Mouse (Mus musculus): Measurements from ENCODE around the gene Noct.
A peak's percentile ranks its signal among the peaks of the same experiment; 100 is the strongest.
"Not testable (repeated sequence)": the region's sequence is repeated elsewhere in the genome, so short reads cannot be mapped to it uniquely, and the experiment has no call there.

Gene Noct

GRCm38 (mm10) chr3:51206521-51206920, 17.7 kb upstream of the Noct start:
- no peak for DNase-seq

- no peak for DNase-seq
These were observed 15.6 kb upstream of the Noct start for GRCm38 (mm10) chr3:51208633-51209032.

DNA sequence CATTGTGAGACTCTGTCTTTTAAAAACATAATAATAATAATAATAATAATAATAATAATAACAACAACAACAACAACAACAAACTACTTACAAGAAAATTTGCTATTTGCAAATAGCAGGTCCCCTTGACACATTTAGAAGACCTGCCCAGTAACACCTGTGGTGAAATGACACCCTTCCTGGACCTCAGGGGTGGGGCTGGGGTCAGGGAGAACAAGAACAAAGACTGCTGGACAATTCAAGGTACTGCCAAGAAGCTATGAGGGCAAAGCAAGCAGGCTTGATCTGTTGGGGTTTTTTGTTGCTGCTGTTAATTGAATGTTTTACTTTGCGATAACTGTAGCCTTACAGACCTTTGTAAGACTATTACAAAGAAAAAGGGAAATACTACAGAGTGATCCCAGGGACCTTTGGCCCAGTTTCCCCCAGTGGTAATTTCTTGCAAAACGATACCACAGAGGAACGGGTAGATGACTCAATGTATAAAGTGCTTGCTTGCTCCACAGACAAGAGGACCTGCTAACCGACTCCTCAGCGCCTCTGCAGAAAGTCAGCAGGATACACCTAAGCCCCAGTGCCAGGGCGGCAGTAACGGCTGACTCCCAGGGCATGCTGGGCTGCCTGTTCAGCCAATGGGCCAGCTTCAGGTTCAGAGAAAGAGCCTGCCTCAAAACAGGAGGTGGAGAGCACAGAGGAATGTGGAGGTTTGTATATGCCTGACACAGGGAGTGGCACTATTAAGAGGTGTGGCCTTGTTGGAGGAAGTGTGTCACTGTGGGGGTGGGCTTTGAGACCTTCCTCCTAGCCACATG, 14.5 kb upstream of the Noct start:
- no peak for DNase-seq

DNA sequence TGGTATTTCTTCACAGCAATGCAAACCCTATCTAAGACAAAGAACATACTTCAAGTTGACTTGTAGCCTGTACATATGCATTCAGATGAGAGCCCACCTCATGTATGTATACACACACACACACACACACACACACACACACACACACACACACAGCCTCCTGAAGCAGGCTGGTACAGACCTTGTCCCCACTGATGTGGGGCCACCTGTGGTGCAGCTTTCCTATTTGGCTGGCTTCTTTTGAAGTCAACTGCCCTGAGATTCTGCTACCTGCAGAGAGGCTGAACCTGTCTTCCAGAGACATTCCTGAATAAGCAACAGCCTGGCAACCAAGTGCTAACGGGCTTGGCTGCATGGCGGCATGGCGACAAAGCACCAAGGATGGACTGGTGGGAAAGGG, 13.8 kb upstream of the Noct start:
- no peak for DNase-seq

DNA sequence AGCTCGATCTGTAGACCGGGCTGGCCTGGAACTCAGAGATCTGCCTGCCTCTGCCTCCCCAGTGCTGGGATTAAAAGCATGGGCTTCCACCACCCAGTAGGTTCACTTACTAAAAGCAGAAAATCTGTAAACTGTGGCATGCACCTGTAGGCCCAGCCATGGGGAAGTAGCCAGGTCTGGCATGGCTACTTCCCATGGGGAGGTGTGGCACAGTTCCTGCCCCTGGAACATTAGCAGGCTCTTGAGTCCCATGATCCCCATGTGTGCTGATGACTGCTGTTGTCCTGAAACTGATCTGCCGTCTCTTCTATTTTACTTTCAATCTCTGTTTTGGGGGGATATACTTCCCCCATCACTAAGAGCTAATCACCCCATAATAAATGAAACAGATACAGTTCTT, 11.1 kb upstream of the Noct start:
- DNase-seq = no peak

GRCm38 (mm10) chr3:51215681-51216080, 8.6 kb upstream of the Noct start:
- DNase-seq = no peak

DNA sequence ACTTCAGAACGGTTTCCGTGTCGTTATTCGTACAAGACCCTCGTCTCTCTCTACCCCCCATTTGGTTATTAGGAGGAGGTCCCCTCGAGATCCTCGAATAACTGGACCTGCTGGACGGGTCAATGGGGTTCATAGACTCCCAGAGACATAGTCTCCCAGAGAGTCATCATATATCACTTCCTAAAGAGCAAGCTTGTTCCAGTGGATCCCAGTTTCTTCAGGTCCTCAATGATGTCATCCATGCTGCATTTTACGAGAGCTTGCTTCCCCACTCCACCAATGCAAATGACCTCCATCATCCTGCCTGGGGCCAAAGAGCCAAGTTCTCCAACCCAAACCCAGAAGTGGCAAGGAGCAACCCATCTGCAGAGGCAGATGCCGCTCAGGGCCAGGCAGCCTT, 7.9 kb upstream of the Noct start:
- DNase-seq = not testable (repeated sequence)

DNA sequence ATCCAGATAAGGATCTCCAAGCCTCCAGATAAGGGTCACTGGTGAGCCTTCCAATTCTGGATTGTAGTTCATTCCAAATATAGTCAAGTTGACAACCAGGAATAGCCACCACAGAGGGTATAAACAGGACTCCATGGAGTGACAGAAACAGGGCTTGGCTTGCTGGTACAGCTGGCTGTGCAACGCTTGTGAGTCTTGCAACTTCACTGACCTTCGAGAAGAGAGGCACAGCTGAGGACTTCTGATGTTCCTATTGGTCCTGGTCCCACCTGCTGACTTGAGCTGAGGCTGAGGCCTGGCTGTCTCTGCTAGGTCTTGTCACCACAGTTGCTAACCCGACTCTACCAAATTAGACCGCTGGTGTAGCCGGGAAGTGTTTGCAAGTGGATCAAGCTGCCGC, 5.9 kb upstream of the Noct start:
- not testable (repeated sequence) for DNase-seq

- no peak for DNase-seq
These were observed 5.0 kb upstream of the Noct start for GRCm38 (mm10) chr3:51219213-51219612.

- DNase-seq = no peak
These were observed 3.4 kb upstream of the Noct start for GRCm38 (mm10) chr3:51220846-51221245.

DNA sequence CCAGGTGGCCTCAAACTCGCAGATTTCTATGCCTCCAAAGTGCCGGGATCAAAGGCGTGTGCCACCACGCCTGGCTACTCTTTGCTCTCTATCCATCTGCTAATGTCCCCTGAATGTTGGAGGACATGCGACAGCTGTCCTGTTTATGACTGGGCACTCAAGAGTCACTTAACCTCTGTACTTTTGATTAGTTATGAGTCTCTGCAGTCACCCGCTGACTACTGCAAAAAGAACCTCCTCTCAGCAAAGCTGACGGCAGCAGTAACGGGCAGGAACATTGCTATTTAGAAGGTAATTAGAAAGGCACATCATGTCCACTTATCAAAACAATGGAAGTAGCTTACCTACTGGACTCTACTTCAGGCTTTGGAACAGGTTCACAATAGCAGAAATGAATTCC, 2.4 kb upstream of the Noct start:
- DNase-seq = no peak

- no peak for DNase-seq
These were observed 1.9 kb upstream of the Noct start for GRCm38 (mm10) chr3:51222302-51222701.

- DNase-seq = no peak
These were observed 1.3 kb upstream of the Noct start for GRCm38 (mm10) chr3:51222834-51223460.

- no peak for DNase-seq
These were observed 691 bp upstream of the Noct start for GRCm38 (mm10) chr3:51223556-51223955.

GRCm38 (mm10) chr3:51225226-51225750, 1.0 kb downstream of the Noct start:
- DNase-seq = peak in 1 of 2 experiments; percentile 60

GRCm38 (mm10) chr3:51225979-51226378, 1.7 kb downstream of the Noct start:
- no peak for DNase-seq

- no peak for DNase-seq
These were observed 2.4 kb downstream of the Noct start for GRCm38 (mm10) chr3:51226601-51227000.

GRCm38 (mm10) chr3:51228038-51228820, 4.0 kb downstream of the Noct start:
- peak; percentile 47 to 81 for DNase-seq

DNA sequence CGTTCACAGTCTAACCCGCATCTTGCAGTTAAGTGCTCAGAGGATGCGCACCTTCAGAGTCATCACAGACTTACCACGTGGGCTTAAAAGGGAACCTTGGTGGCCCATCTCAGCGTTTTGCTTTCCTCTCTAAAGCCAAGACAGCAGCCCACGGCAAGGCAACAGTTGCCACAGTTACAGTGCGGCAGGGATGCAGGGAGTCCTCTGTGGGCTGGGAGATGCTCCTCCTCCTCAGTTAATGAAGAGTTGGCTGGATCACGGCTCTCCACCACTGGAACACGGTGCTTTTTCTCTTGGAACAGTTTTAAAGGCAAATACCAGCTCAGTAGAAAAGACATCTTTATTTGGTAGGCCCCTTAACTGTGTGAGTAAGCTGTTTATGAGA, 4.6 kb downstream of the Noct start:
- no peak for DNase-seq

GRCm38 (mm10) chr3:51229226-51229625, 5.0 kb downstream of the Noct start:
- no peak for DNase-seq

- DNase-seq = no peak
These were observed 6.0 kb downstream of the Noct start for GRCm38 (mm10) chr3:51230146-51230835.

DNA sequence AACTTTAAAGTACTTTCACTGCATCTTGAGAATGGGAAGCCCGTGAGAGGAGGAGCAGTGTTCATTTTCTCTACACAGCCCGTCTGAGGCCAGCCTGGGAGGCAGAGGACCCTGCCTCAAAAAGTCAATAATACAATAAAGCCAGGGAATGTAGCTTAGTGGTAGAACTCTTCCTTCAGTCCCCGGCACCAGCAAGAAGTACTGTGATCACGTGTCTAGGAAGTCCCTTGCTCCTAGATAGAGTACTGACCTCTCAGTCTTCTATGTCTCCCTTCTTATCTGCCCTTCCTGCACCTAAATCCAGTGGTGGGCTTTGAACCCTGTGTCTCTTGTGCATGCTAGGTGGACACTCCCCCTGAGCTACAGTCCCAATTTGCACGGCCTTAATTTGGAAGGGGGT, 6.6 kb downstream of the Noct start:
- DNase-seq = no peak

GRCm38 (mm10) chr3:51231499-51231898, 7.3 kb downstream of the Noct start:
- DNase-seq = no peak

All from cerebellum, postnatal 14 days (tissue).